Mouse (Mus musculus) liver, postnatal 0 days (tissue): ENCODE measurements around the gene Slc12a9.

Experiments used
- CTCF ChIP-seq: sonication (generic); IDR thresholded peaks from 2 replicates; pipeline ENCODE4 v1.5.1; 2016; ENCODE audit warnings: antibody characterized with exemption, low read depth
- EP300 ChIP-seq: IDR thresholded peaks from 2 replicates; pipeline ENCODE4 v1.6.1; 2016; ENCODE audit warnings: antibody characterized with exemption, low read depth, mild to moderate bottlenecking

DNA sequence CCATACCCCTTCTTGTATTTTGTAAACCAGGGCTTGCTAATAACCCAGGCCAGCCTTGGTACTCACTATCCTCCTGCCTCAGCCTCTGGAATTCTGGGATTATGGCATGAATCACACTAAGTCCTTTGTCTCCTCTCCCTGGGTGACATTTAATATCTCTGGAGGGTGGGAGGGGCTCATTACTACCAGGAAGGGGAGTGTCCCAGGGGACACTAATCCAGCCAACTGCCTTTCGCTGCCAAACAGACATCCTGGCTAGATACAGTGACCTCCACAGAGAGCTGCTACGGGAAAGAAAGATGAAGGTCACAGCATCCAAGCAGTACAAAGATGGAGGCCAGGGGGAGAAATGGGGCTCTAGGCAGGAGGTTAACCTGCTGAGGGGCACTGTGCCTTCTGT is 42.2 kb upstream of the Slc12a9 start:
- TF ChIP-seq CTCF (no peak), EP300 (no peak)
